Comparison of ENCODE assay signal across 8 mouse cellular contexts in genomic region chr8:87469931-87470833, GRCm38 (mm10). TPM values are rescaled to one million over a fixed set of nuclear protein-coding genes. Genes with fewer than 3 reads are reported as not detected.
DNase-seq lines count a peak whose midpoint lies in the region; ATAC-seq and TF ChIP-seq lines count a peak whose summit lies in the region.

No protein-coding gene starts in this region.

- H3K9me3 ChIP-seq in ES-E14 (ENCODE audit: control insufficient read depth, insufficient read depth, low read depth, low read length) = no peaks in the 10 kb centered on the region
- H3K9me3 ChIP-seq in forebrain, embryonic 12.5 days = no peaks in the 10 kb centered on the region
- no peaks in the 10 kb centered on the region for H3K9me3 ChIP-seq in midbrain, embryonic 16.5 days (replicated peaks; ENCODE audit: control insufficient read depth, low read length, poor library complexity, severe bottlenecking)

- peak overlapping the region; percentile 1 to 12; a peak in 1 of 4 replicates for H3K4me3 ChIP-seq in ES-E14 (ENCODE audit: insufficient read depth in 1 of 2, low read depth in 1 of 2, low read length in 2 of 2, poor library complexity in 1 of 2, severe bottlenecking in 1 of 2)
- peak overlapping the region; percentile 4; the same call in 1 of the 2 replicates for H3K4me3 ChIP-seq in brown adipose tissue, adult 24 weeks (ENCODE audit: insufficient read depth, low read depth, low read length)
- H3K4me3 ChIP-seq in forebrain, embryonic 12.5 days (replicated peaks) = peak overlapping the region; percentile 69
- peak overlapping the region; percentile 71 for H3K4me3 ChIP-seq in midbrain, embryonic 16.5 days (ENCODE audit: low read depth, low read length)

- H3K27me3 ChIP-seq in forebrain, embryonic 12.5 days = peaks cover 91% of the 10 kb centered on the region
- H3K27me3 ChIP-seq in midbrain, embryonic 16.5 days (ENCODE audit: control insufficient read depth, insufficient read depth, low read depth, low read length) = peaks cover 23% of the 10 kb centered on the region

- H3K4me2 ChIP-seq in forebrain, embryonic 12.5 days = peak overlapping the region; percentile 88
- H3K4me2 ChIP-seq in midbrain, embryonic 16.5 days (ENCODE audit: low read length) = peak overlapping the region; percentile 97

- no peak for DNase-seq in ES-E14 (ENCODE audit: low read depth, low spot score)
- peak; percentile 51 for DNase-seq in kidney, adult 18-20 months
- no peak for DNase-seq in layer of hippocampus, postnatal 36 days

- no peak overlapping the region for H3K27ac ChIP-seq in ES-E14 (ENCODE audit: insufficient read depth, low read depth, low read length, poor library complexity, severe bottlenecking)
- H3K27ac ChIP-seq in brown adipose tissue, adult 24 weeks (replicated peaks; ENCODE audit: low read depth, low read length) = no peak overlapping the region
- no peak overlapping the region for H3K27ac ChIP-seq in forebrain, embryonic 12.5 days
- H3K27ac ChIP-seq in midbrain, embryonic 16.5 days (ENCODE audit: low read length) = no peak overlapping the region; the same call in 1 of the 2 replicates

- under 1% methylated on average over 59 of the region's 59 CpGs for WGBS in forebrain, embryonic 12.5 days
- WGBS in midbrain, embryonic 16.5 days = 1% methylated on average over 59 of the region's 59 CpGs

- in situ Hi-C loops in ES-E14 (cut with MboI; ENCODE audit: low sequenced_read_pairs in 2 of 2, unreplicated experiment in 2 of 2) = no loop called here

- no peaks in the 10 kb centered on the region for H3K36me3 ChIP-seq in ES-E14 (ENCODE audit: control insufficient read depth, insufficient read depth, low read length, poor library complexity, severe bottlenecking)
- H3K36me3 ChIP-seq in forebrain, embryonic 12.5 days (replicated peaks) = no peaks in the 10 kb centered on the region
- H3K36me3 ChIP-seq in midbrain, embryonic 16.5 days (ENCODE audit: control insufficient read depth, insufficient read depth, low read length) = no peaks in the 10 kb centered on the region

- no peak overlapping the region; the same call in 1 of the 2 replicates for H3K9ac ChIP-seq in ES-E14 (ENCODE audit: insufficient read depth, low read depth, low read length, poor library complexity, severe bottlenecking)
- 0 out of 2 replicates have a peak overlapping the region, but pooled peaks have one; percentile 38 for H3K9ac ChIP-seq in forebrain, embryonic 12.5 days
- peak overlapping the region; percentile 51 for H3K9ac ChIP-seq in midbrain, embryonic 16.5 days (ENCODE audit: low read depth, low read length)

- ATAC-seq in forebrain, embryonic 12.5 days (ENCODE audit: low FRiP score) = no peak
- no peak for ATAC-seq in midbrain, embryonic 16.5 days
- ATAC-seq in megakaryocyte progenitor cell, adult 5-6 weeks (replicated peaks; ENCODE audit: poor library complexity) = no peak
- no peak for ATAC-seq in granulocyte monocyte progenitor cell, adult 5-6 weeks (replicated peaks; ENCODE audit: poor library complexity, severe bottlenecking)

- H3K4me1 ChIP-seq in ES-E14 (ENCODE audit: control insufficient read depth in 2 of 2, insufficient read depth in 2 of 2, low read length in 2 of 2, poor library complexity in 1 of 2) = peaks cover 0 to 6% of the 10 kb centered on the region in 2 experiments; a peak in 3 of 4 replicates
- H3K4me1 ChIP-seq in brown adipose tissue, adult 24 weeks (ENCODE audit: control insufficient read depth, insufficient read depth, insufficient read length, low read length) = no peaks in the 10 kb centered on the region; the same call in 1 of the 2 replicates
- H3K4me1 ChIP-seq in forebrain, embryonic 12.5 days = peaks cover 55% of the 10 kb centered on the region
- peaks cover 36% of the 10 kb centered on the region for H3K4me1 ChIP-seq in midbrain, embryonic 16.5 days (ENCODE audit: control insufficient read depth, insufficient read depth, low read length)

TF ChIP-seq in ES-E14, 5 proteins besides CTCF, POLR2A, EP300 and RAD21:
- TF ChIP-seq CHD2 (IDR thresholded peaks at IDR 0.05; ENCODE audit: low read depth, low read length) (no peak), ZNF384 (IDR thresholded peaks at IDR 0.05; ENCODE audit: low read depth, low read length) (no peak), MAFK (IDR thresholded peaks at IDR 0.05; ENCODE audit: insufficient read depth, low read depth, low read length) (no peak), HCFC1 (IDR thresholded peaks at IDR 0.05; ENCODE audit: borderline replicate concordance, insufficient read depth, low read length) (no peak), ZC3H11A (IDR thresholded peaks at IDR 0.05; ENCODE audit: borderline replicate concordance, low read depth, low read length) (no peak)

RNA-seq across cellular contexts. Expression of gene Cbln1, which starts 2.2 kb away (rescaled TPM):
- 3.6 and 5.2 TPM in 2 replicates for total RNA-seq in ES-E14 (2012; rRNA removed)
- not detected in 2 replicates for polyA plus RNA-seq in brown adipose tissue, adult 24 weeks (2012; ENCODE audit: insufficient read depth, insufficient read length, missing spikeins)
- 8.3 and 10.0 TPM in 2 replicates for polyA plus RNA-seq in forebrain, embryonic 12.5 days (2016; fragmentation: Nextera tagmentation; extraction: Ambion mirVana)
- polyA plus RNA-seq in midbrain, embryonic 16.5 days (2015; fragmentation: Nextera tagmentation; extraction: Ambion mirVana) = 16.7 and 19.9 TPM in 2 replicates
- not detected in 2 replicates for total RNA-seq in megakaryocyte progenitor cell, adult 5-6 weeks (2015)
- not detected in 2 replicates for total RNA-seq in megakaryocyte progenitor cell, adult 5-6 weeks (2017)
- 1 to 10 TPM; 3.4 to 4.0 TPM for total RNA-seq in layer of hippocampus, postnatal 36 days (2021)
- total RNA-seq in granulocyte monocyte progenitor cell, adult 5-6 weeks (2014; fragmentation: Nextera tagmentation) = not detected in 2 replicates
- not detected in 2 replicates for total RNA-seq in granulocyte monocyte progenitor cell, adult 5-6 weeks (2017)

Comparison
In these comparisons a context has a peak if more than half of its experiments do, and no peak if none do; other contexts are left out.
1. H3K4me3 ChIP-seq: peak in every context shown above with its lines; median percentile 71 in midbrain, embryonic 16.5 days; 69 in forebrain, embryonic 12.5 days; 6 in ES-E14; 4 in brown adipose tissue, adult 24 weeks.